In the genomic region with DNA sequence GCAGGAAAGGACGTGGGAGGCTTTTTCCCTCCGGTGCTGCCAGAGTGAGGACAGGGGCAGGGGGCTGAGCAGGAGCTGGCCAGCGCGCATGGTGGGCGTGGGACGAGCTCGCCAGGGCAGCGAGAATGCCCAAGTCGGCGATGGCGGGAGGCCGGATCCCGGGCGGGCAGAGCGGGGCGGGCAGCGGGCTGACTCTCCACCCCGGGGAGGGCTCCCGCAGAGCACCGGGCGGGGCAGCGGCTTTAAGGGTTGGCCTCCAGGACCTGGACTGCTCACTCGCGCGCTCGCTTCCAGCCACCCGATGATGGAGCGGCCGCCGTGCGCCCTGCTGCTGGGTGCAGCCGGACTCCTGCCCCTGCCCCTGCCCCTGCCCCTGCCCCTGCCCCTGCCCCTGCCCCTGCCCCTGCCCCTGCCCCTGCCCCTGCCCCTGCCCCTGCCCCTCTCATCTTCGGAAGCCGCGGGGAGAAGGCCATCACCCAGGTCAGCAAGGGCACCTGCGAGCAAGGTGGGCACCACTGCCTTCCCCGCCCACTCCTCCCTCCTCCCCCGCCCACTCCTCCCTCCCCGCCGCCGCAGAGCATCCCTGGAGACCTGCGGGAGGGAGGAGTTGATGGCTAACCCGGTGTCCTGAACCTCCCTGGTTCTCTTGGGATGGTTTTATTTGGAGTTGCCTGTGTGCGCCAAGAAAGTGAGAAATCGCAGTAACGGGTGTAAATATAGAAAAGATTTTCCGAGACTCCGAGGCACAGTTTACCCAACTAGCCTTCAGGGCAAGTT, we compare ENCODE assay signal across 8 mouse cellular contexts. TPM values are rescaled to one million over a fixed set of nuclear protein-coding genes. Genes with fewer than 3 reads are reported as not detected.
DNase-seq lines count a peak whose midpoint lies in the region.

No protein-coding gene starts in this region.

- intact Hi-C loops in heart, postnatal 10 days (cut with DNase I), result no loop called here

- no peaks in the 10 kb centered on the region for H3K36me3 ChIP-seq in erythroblast, embryonic 14.5 days (ENCODE audit: control insufficient read depth)

- peak; percentile 84 for DNase-seq in adrenal gland, adult 2 months
- DNase-seq in heart, postnatal 10 days, result peak; percentile 64 to 65
- peak; percentile 81 for DNase-seq in kidney, postnatal 14 days
- peak; percentile 64 to 79 for DNase-seq in lung, postnatal 4 days
- DNase-seq in testis, postnatal 10 days (ENCODE audit: low spot score), result peak; percentile 76
- DNase-seq in natural killer cell, adult 2 months (ENCODE audit: low spot score in 2 of 2), result no peak
- no peak for DNase-seq in right cerebral cortex, postnatal 10 days (ENCODE audit: low spot score in 2 of 2)

- peak overlapping the region; percentile 58 for H3K4me3 ChIP-seq in erythroblast, embryonic 14.5 days (replicated peaks)

- peaks cover 20% of the 10 kb centered on the region for H3K9me3 ChIP-seq in erythroblast, embryonic 14.5 days (ENCODE audit: control insufficient read depth, low read length)

- peaks cover 3% of the 10 kb centered on the region for H3K27me3 ChIP-seq in erythroblast, embryonic 14.5 days (ENCODE audit: control insufficient read depth)

- H3K4me1 ChIP-seq in erythroblast, embryonic 14.5 days (ENCODE audit: control insufficient read depth), result peaks cover 8% of the 10 kb centered on the region

RNA-seq across cellular contexts. Expression of gene Vmn1r3, which starts 45.9 kb away (rescaled TPM):
- total RNA-seq in adrenal gland, adult 2 months (2021), result under 1 TPM; 0.28 to 0.72 TPM
- 0.20 TPM in 1 of 2 replicates, not detected in the other for polyA plus RNA-seq in adrenal gland, adult 2 months (2012; rRNA removed)
- polyA plus RNA-seq in erythroblast, embryonic 14.5 days (2012), result not detected in 2 replicates
- not detected for total RNA-seq in heart, postnatal 10 days (2021)

Comparison
In these comparisons a context has a peak if more than half of its experiments do, and no peak if none do; other contexts are left out.
1. DNase-seq: peak in adrenal gland, adult 2 months (single experiment), heart, postnatal 10 days (2 of 2), kidney, postnatal 14 days (single experiment), lung, postnatal 4 days (2 of 2) and testis, postnatal 10 days (single experiment); none in natural killer cell, adult 2 months (0 of 2) and right cerebral cortex, postnatal 10 days (0 of 2).